Mouse (Mus musculus) midbrain, postnatal 0 days (tissue): ENCODE results near the gene Fgfrl1. TPM values are rescaled to one million over a fixed set of nuclear protein-coding genes. Genes with fewer than 3 reads are reported as not detected.

ENCODE experiments used
- ATAC-seq: fragments of 200-750 bp; cut with Nextera tagmentation; 2 replicates; pipeline ENCODE4 v1.8.0; 2017; ENCODE audit warnings: moderate number of reproducible peaks, mild to moderate bottlenecking, moderate TSS enrichment, moderate library complexity; ENCODE audit not compliant: low FRiP score
- DNase-seq: peaks from one replicate; pipeline ENCODE4 v3.0.0-alpha.2; 2015; ENCODE audit warnings: low spot score
- H3K27ac ChIP-seq: fragments of 300-500 bp; sonication (generic); 2 replicates; pipeline ENCODE4 v1.5.1; 2014; ENCODE audit warnings: low read depth, mild to moderate bottlenecking, low read length, mixed read lengths
- H3K27me3 ChIP-seq: fragments of 300-500 bp; sonication (generic); 2 replicates; pipeline ENCODE4 v1.6.1; 2014; ENCODE audit warnings: low read length, control low read depth, mixed read lengths; ENCODE audit not compliant: insufficient read depth
- H3K36me3 ChIP-seq: fragments of 300-500 bp; sonication (generic); 2 replicates; pipeline ENCODE4 v1.6.1; 2014; ENCODE audit warnings: low read length, control low read depth, mixed read lengths; ENCODE audit not compliant: insufficient read depth
- H3K4me1 ChIP-seq: fragments of 300-500 bp; sonication (generic); 2 replicates; pipeline ENCODE4 v1.6.1; 2014; ENCODE audit warnings: mild to moderate bottlenecking, control low read depth, antibody characterized with exemption, low read length, mixed read lengths; ENCODE audit not compliant: insufficient read depth
- H3K4me2 ChIP-seq: fragments of 300-500 bp; sonication (generic); 2 replicates; pipeline ENCODE4 v1.6.1; 2014; ENCODE audit warnings: low read depth, mild to moderate bottlenecking, low read length, mixed read lengths; ENCODE audit not compliant: poor library complexity, severe bottlenecking
- H3K4me3 ChIP-seq: fragments of 300-500 bp; sonication (generic); 2 replicates; pipeline ENCODE4 v1.5.1; 2014; ENCODE audit warnings: low read depth, mild to moderate bottlenecking, low read length, moderate library complexity
- H3K9ac ChIP-seq: fragments of 300-500 bp; sonication (generic); replicated peaks from 2 replicates; pipeline ENCODE4 v1.6.1; 2014; ENCODE audit warnings: mild to moderate bottlenecking, low read length, moderate library complexity, mixed read lengths; ENCODE audit not compliant: poor library complexity, severe bottlenecking
- H3K9me3 ChIP-seq: fragments of 300-500 bp; sonication (generic); 2 replicates; pipeline ENCODE4 v1.6.1; 2016; ENCODE audit warnings: low read length, control low read depth
- CTCF ChIP-seq: IDR thresholded peaks from 2 replicates; pipeline ENCODE4 v1.5.1; 2016; ENCODE audit warnings: antibody characterized with exemption, mild to moderate bottlenecking
- WGBS: fragments of 180-500 bp; shearing (Covaris S2); extraction: QIAGEN DNeasy Blood & Tissue Kit; methylation state at CpG from one replicate; pipeline ENCODE4 v1.1.7; 2014; 5-methylcytosine and 5-hydroxymethylcytosine counted together
- polyA plus RNA-seq: library from polyadenylated mRNA; unstranded; fragments of >200 nt; fragmentation: Nextera tagmentation; extraction: Ambion mirVana; gene quantifications from 2 replicates; pipeline ENCODE4 v1.2.1, GENCODE M21; 2015
- total RNA-seq: library from RNA; depleted of rRNA; stranded (reverse); fragments of >200 nt; gene quantifications from 2 replicates; pipeline ENCODE4 v1.2.3, GENCODE M21; 2014

Gene Fgfrl1
- total and polyA plus RNA-seq, 2 experiments from 2014 or later: 5.7 to 20.4 TPM

DNA sequence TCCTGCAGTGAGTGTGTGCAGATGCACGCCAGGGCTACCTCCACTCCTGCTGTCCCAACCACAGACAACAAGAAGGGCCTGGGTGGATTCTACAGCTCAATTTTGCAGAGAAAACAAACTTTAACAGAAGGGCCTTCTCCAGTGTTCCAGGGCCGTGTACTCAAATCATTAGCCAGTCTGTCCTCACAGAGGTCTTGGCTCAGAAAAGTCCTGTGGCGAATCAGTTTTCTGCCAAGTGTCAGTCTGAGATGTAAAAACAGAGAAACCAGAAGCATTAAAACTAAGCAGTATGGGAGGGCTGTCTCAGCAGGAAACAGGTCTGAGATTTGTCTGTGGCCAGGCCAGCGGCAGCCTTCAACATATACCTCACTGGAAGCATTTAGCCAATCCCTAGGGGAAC is 25.9 kb downstream of the Fgfrl1 start:
- TF ChIP-seq CTCF: no peak
- H3K36me3 ChIP-seq: no peaks in the 10 kb centered on the region
- H3K4me2 ChIP-seq: no peak overlapping the region
- H3K9ac ChIP-seq: no peak overlapping the region
- H3K27me3 ChIP-seq: no peaks in the 10 kb centered on the region
- DNase-seq (peak; percentile 72), ATAC-seq (no peak)
- no peaks in the 10 kb centered on the region for H3K9me3 ChIP-seq
- H3K4me1 ChIP-seq: no peaks in the 10 kb centered on the region
- H3K27ac ChIP-seq: no peak overlapping the region
- H3K4me3 ChIP-seq: no peak overlapping the region
- WGBS: 38% methylated on average over 4 of the region's 4 CpGs

GRCm38 (mm10) chr5:108719761-108720160 is 27.6 kb downstream of the Fgfrl1 start:
- H3K27me3 ChIP-seq: no peaks in the 10 kb centered on the region
- H3K27ac ChIP-seq: no peak overlapping the region
- H3K4me3 ChIP-seq: no peak overlapping the region
- no peak for TF ChIP-seq CTCF
- H3K9me3 ChIP-seq: no peaks in the 10 kb centered on the region
- 65% methylated on average over 7 of the region's 7 CpGs for WGBS
- no peak for ATAC-seq
- DNase-seq: no peak
- H3K36me3 ChIP-seq: no peaks in the 10 kb centered on the region
- H3K9ac ChIP-seq: no peak overlapping the region
- no peaks in the 10 kb centered on the region for H3K4me1 ChIP-seq
- H3K4me2 ChIP-seq: no peak overlapping the region

DNA sequence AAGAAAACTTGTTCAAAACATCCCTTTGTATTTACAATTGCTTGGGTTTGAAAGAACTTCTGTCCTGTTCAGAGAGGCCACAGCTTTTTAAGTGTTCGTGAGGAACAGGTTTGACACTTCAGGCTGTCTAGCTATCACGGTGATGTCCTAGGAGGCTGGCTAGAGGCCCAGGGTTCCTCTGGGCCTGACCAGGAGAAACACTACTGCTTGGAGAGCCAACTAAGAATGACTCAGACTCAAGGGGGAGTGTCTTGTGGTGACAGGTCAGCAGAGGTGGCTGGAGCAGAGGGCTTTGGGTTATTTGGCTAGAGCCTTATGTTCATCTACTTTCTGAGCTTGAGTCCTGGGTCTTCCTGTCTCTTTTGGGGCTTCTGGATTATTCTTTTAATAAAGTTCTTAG is 31.8 kb downstream of the Fgfrl1 start:
- H3K9ac ChIP-seq: no peak overlapping the region
- TF ChIP-seq CTCF: no peak
- H3K4me1 ChIP-seq: no peaks in the 10 kb centered on the region
- no peak overlapping the region for H3K27ac ChIP-seq
- no peaks in the 10 kb centered on the region for H3K9me3 ChIP-seq
- no peak overlapping the region for H3K4me3 ChIP-seq
- no peak overlapping the region for H3K4me2 ChIP-seq
- DNase-seq (no peak), ATAC-seq (no peak)
- 89% methylated on average over 2 of the region's 2 CpGs for WGBS
- no peaks in the 10 kb centered on the region for H3K27me3 ChIP-seq
- no peaks in the 10 kb centered on the region for H3K36me3 ChIP-seq

GRCm38 (mm10) chr5:108726557-108727248 is 34.5 kb downstream of the Fgfrl1 start:
- H3K36me3 ChIP-seq: no peaks in the 10 kb centered on the region
- H3K4me1 ChIP-seq: no peaks in the 10 kb centered on the region
- H3K4me2 ChIP-seq: no peak overlapping the region
- TF ChIP-seq CTCF: peak; percentile 79
- H3K9ac ChIP-seq: no peak overlapping the region
- DNase-seq: peak; percentile 76
- ATAC-seq: peak; percentile 82
- no peak overlapping the region for H3K4me3 ChIP-seq
- no peak overlapping the region for H3K27ac ChIP-seq
- H3K9me3 ChIP-seq: no peaks in the 10 kb centered on the region
- H3K27me3 ChIP-seq: no peaks in the 10 kb centered on the region
- WGBS: 21% methylated on average over 5 of the region's 5 CpGs

DNA sequence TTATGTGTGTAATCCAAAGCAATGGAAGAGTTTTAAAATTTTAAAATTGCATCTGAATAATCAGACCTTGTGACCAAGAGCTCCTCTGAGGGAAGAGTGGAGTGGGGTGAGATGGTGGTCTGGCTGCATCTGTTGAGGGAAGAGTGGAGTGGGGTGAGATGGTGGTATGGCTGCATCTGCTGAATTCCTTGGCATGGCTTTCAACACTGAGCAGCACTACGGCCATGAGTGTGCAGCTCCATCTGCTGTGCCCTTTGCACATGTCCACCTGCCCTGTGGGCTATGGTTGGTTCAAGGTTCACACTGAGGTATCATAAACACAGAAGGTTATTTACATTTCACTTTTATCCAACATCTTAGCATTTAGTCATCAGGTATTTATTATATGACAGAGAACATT is 35.2 kb downstream of the Fgfrl1 start:
- TF ChIP-seq CTCF: no peak
- Histone ChIP-seq H3K36me3 (no peaks in the 10 kb centered on the region), H3K27ac (no peak overlapping the region), H3K9ac (no peak overlapping the region), H3K4me2 (no peak overlapping the region), H3K27me3 (no peaks in the 10 kb centered on the region), H3K4me1 (no peaks in the 10 kb centered on the region), H3K4me3 (no peak overlapping the region), H3K9me3 (no peaks in the 10 kb centered on the region)
- WGBS: 89% methylated on average over 1 of the region's 1 CpGs
- no peak for DNase-seq
- no peak for ATAC-seq

- Histone ChIP-seq H3K9ac (no peak overlapping the region), H3K9me3 (no peaks in the 10 kb centered on the region), H3K36me3 (no peaks in the 10 kb centered on the region), H3K4me1 (no peaks in the 10 kb centered on the region), H3K27me3 (no peaks in the 10 kb centered on the region), H3K27ac (no peak overlapping the region), H3K4me2 (no peak overlapping the region), H3K4me3 (no peak overlapping the region)
- DNase-seq (no peak), ATAC-seq (no peak)
- no peak for TF ChIP-seq CTCF
- 80% methylated on average over 2 of the region's 2 CpGs for WGBS
Measured at GRCm38 (mm10) chr5:108741844-108742243, 49.7 kb downstream of the Fgfrl1 start.
